Mouse (Mus musculus): ENCODE measurements around the gene Tmem94.

DNA sequence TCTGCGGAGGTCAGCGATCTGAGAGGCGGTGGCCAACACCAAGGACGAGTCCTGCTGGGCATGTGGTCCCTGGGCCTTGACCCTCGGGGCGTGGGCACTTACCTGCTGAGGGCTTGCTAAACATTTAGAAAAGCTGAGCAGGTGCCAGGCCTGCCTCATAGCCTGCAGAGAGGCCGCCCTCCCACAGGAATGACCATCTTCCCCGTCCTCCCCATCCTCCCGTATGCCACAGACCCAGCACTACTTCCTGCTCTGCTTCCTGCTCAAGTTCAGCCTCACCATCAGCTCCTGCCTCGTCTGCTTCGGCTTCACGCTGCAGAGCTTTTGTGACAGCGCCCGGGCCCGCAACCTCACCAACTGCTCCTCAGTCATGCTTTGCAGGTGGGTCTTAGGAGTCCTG, 31.7 kb downstream of the Tmem94 start:
- no peak for TF ChIP-seq CTCF (IDR thresholded peaks at IDR 0.05; ENCODE audit: borderline replicate concordance, control insufficient read depth, extremely low read depth, insufficient read depth, low read length, poor library complexity)
- no peak for TF ChIP-seq POLR2A (IDR thresholded peaks at IDR 0.05; ENCODE audit: control insufficient read depth, extremely low read depth, insufficient read depth, low read length, poor library complexity)

All from thymus, adult 2 months (tissue).